Mouse (Mus musculus): ENCODE data around the gene Ggt6. TPM values are rescaled to one million over a fixed set of nuclear protein-coding genes. Genes with fewer than 3 reads are reported as not detected.

The Ggt6 gene
- polyA plus RNA-seq, 1 experiment from 2014 or later, result not detected

DNA sequence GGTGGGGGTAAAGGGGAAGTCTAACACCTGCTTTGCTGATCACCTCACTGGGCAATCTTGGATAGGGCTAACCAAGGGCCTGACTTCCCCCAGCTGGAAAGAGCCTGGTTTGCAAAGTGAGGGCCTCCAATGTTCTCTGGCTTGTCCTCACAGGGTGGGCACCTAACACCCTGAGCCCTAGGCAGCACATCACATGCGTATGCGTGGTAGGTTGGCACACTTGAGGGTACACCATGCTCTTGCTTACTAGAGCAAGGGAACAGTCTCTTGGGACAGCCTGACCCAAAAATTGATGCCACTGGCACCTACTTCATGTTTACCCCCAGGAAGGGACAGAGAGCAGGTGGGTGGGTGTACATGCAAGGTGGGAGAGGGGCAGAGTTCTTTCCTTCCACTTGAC is 52.4 kb downstream of the Ggt6 start:
- Histone ChIP-seq H3K27ac (replicated peaks) (no peak overlapping the region), H3K9me3 (replicated peaks) (no peaks in the 10 kb centered on the region), H3K4me1 (peaks cover 51% of the 10 kb centered on the region), H3K27me3 (ENCODE audit: low read depth, poor library complexity, severe bottlenecking) (peaks cover 54% of the 10 kb centered on the region), H3K36me3 (no peaks in the 10 kb centered on the region), H3K4me3 (peak overlapping the region; percentile 73)
- WGBS, result 80% methylated on average over 2 of the region's 2 CpGs
- DNase-seq (ENCODE audit: low spot score), result no peak

Small RNA genes lying within 50 kb of the gene (microRNA-seq; reads per million reads assigned to microRNA genes)
- not detected for gene Mir6338

Other genes with a start within 250 kb of the Ggt6 start
- gene Gm43951, start 228.7 kb upstream of the Ggt6 start, polyA plus RNA-seq (2016; fragmentation: Nextera tagmentation; extraction: Ambion mirVana), result 0.28 and 0.61 TPM in 2 replicates
- 19.0 and 20.2 TPM in 2 replicates for gene 4933427D14Rik, start 228.1 kb upstream of the Ggt6 start, polyA plus RNA-seq (2016; fragmentation: Nextera tagmentation; extraction: Ambion mirVana)
- gene Txndc17, start 228.0 kb upstream of the Ggt6 start, polyA plus RNA-seq (2016; fragmentation: Nextera tagmentation; extraction: Ambion mirVana), result 166 and 185 TPM in 2 replicates
- gene Med31, start 219.9 kb upstream of the Ggt6 start, polyA plus RNA-seq (2016; fragmentation: Nextera tagmentation; extraction: Ambion mirVana), result 52.4 and 52.7 TPM in 2 replicates
- 0.26 and 0.82 TPM in 2 replicates for gene Slc13a5, start 168.3 kb upstream of the Ggt6 start, polyA plus RNA-seq (2016; fragmentation: Nextera tagmentation; extraction: Ambion mirVana)
- gene Xaf1, start 133.9 kb upstream of the Ggt6 start, polyA plus RNA-seq (2016; fragmentation: Nextera tagmentation; extraction: Ambion mirVana), result 1.5 and 2.5 TPM in 2 replicates
- not detected in 2 replicates for gene Fbxo39, start 121.1 kb upstream of the Ggt6 start, polyA plus RNA-seq (2016; fragmentation: Nextera tagmentation; extraction: Ambion mirVana)
- 6.1 and 6.8 TPM in 2 replicates for gene Tekt1, start 73.1 kb upstream of the Ggt6 start, polyA plus RNA-seq (2016; fragmentation: Nextera tagmentation; extraction: Ambion mirVana)
- 10.1 and 13.1 TPM in 2 replicates for gene Smtnl2, start 23.8 kb upstream of the Ggt6 start, polyA plus RNA-seq (2016; fragmentation: Nextera tagmentation; extraction: Ambion mirVana)
- 192 and 236 TPM in 2 replicates for gene Mybbp1a, start 5.8 kb downstream of the Ggt6 start, polyA plus RNA-seq (2016; fragmentation: Nextera tagmentation; extraction: Ambion mirVana)
- gene Spns2, start 54.4 kb downstream of the Ggt6 start, polyA plus RNA-seq (2016; fragmentation: Nextera tagmentation; extraction: Ambion mirVana), result 2.1 and 2.9 TPM in 2 replicates
- gene Spns3, start 115.0 kb downstream of the Ggt6 start, polyA plus RNA-seq (2016; fragmentation: Nextera tagmentation; extraction: Ambion mirVana), result 0.06 TPM in 1 of 2 replicates, not detected in the other
- gene Ube2g1, start 171.8 kb downstream of the Ggt6 start, polyA plus RNA-seq (2016; fragmentation: Nextera tagmentation; extraction: Ambion mirVana), result 90.6 and 94.0 TPM in 2 replicates